Mouse (Mus musculus): ENCODE measurements around the gene Crlf1. TPM values are rescaled to one million over a fixed set of nuclear protein-coding genes. Genes with fewer than 3 reads are reported as not detected.

The Crlf1 gene
- polyA plus RNA-seq, 1 experiment, result 0.70 TPM

DNA sequence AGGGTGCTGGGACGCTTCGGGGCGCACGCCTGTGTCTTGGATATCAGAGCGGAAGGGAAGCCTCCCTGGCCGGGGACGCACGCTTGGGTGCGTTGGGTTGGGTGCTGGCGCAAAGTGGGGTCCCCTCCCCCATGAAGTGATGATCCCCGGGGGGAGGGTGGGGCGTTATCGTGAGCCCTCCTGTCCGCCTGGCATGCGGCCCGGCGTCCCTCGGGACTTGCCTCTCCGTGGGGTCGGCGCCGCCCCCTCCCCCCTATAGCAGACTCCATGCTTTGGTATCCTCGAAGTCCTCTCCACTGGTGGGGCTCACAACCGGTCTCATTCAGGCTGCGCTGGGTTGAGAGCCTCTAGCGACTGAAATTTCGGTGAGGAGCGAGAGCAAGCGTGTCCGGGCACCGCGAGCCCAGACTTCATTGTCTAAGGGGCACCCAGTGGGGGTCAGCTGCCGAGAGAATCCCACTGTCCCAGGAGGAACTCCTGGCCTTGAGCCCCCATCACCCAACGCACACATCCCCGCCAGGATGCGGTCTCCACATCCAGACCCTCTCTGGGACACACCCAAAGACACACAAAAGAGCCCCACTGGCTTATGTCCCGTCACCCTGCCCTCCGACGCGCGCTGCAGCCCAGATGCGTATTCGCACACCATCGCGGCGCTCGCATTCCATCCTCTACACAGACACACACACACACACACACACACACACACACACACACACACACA, 896 bp downstream of the Crlf1 start:
- WGBS, result 6% methylated on average over 47 of the region's 47 CpGs
- H3K36me3 ChIP-seq (ENCODE audit: control insufficient read depth, insufficient read depth, low read length), result no peaks in the 10 kb centered on the region
- TF ChIP-seq CTCF (IDR thresholded peaks at IDR 0.05; ENCODE audit: borderline replicate concordance, control insufficient read depth, extremely low read depth, insufficient read depth, low read length, poor library complexity) (no peak), POLR2A (IDR thresholded peaks at IDR 0.05; ENCODE audit: control insufficient read depth, extremely low read depth, insufficient read depth, low read length, poor library complexity) (no peak)
- peaks cover 19% of the 10 kb centered on the region for H3K4me1 ChIP-seq (replicated peaks; ENCODE audit: control insufficient read depth, insufficient read depth, low read length)
- H3K4me3 ChIP-seq (ENCODE audit: control insufficient read depth, insufficient read depth, low read length), result no peak overlapping the region
- no peak for DNase-seq
- peaks cover 49% of the 10 kb centered on the region for H3K27me3 ChIP-seq (ENCODE audit: control insufficient read depth, insufficient read depth, low read length)
- no peak overlapping the region for H3K27ac ChIP-seq (ENCODE audit: control insufficient read depth, insufficient read depth, low read length)

DNA sequence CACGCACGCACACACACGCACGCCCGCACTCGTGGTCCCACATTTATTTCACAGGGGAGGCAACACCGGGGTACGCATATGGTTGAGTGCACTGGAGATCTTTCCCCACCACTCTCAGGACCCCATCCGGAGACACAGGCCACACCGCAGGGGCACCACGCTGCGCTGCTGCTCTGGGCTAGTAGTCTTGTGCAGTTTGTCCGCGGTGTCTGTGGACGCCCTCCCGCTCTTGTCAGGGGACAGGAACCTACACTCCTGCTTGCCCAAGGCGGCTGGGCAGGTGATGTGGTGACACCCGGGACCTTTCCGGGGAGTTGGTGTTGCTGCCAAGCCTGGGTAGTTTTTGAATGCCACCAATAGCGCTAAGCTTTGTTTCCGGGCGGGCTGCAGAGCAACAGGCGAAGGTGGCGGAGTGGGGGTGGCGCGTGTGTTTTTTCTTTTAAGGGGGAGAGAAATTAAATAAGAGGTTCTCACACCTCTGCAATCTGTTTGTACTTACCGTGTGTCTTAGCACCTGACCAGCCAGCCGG, 1.5 kb downstream of the Crlf1 start:
- peaks cover 16% of the 10 kb centered on the region for H3K4me1 ChIP-seq (replicated peaks; ENCODE audit: control insufficient read depth, insufficient read depth, low read length)
- no peaks in the 10 kb centered on the region for H3K36me3 ChIP-seq (ENCODE audit: control insufficient read depth, insufficient read depth, low read length)
- TF ChIP-seq CTCF (IDR thresholded peaks at IDR 0.05; ENCODE audit: borderline replicate concordance, control insufficient read depth, extremely low read depth, insufficient read depth, low read length, poor library complexity), result no peak
- no peak for TF ChIP-seq POLR2A (IDR thresholded peaks at IDR 0.05; ENCODE audit: control insufficient read depth, extremely low read depth, insufficient read depth, low read length, poor library complexity)
- DNase-seq, result peak; percentile 3
- peaks cover 49% of the 10 kb centered on the region for H3K27me3 ChIP-seq (ENCODE audit: control insufficient read depth, insufficient read depth, low read length)
- H3K4me3 ChIP-seq (ENCODE audit: control insufficient read depth, insufficient read depth, low read length), result no peak overlapping the region
- no peak overlapping the region for H3K27ac ChIP-seq (ENCODE audit: control insufficient read depth, insufficient read depth, low read length)
- WGBS, result 2% methylated on average over 28 of the region's 28 CpGs

- Histone ChIP-seq H3K27me3 (ENCODE audit: control insufficient read depth, insufficient read depth, low read length) (peaks cover 42% of the 10 kb centered on the region), H3K4me3 (ENCODE audit: control insufficient read depth, insufficient read depth, low read length) (no peak overlapping the region), H3K4me1 (replicated peaks; ENCODE audit: control insufficient read depth, insufficient read depth, low read length) (peaks cover 21% of the 10 kb centered on the region), H3K36me3 (ENCODE audit: control insufficient read depth, insufficient read depth, low read length) (no peaks in the 10 kb centered on the region), H3K27ac (ENCODE audit: control insufficient read depth, insufficient read depth, low read length) (no peak overlapping the region)
- 20% methylated on average over 21 of the region's 21 CpGs for WGBS
- no peak for TF ChIP-seq POLR2A (IDR thresholded peaks at IDR 0.05; ENCODE audit: control insufficient read depth, extremely low read depth, insufficient read depth, low read length, poor library complexity)
- no peak for TF ChIP-seq CTCF (IDR thresholded peaks at IDR 0.05; ENCODE audit: borderline replicate concordance, control insufficient read depth, extremely low read depth, insufficient read depth, low read length, poor library complexity)
- DNase-seq, result peak; percentile 1
Observed at GRCm38 (mm10) chr8:70495001-70495770, 2.2 kb downstream of the Crlf1 start.

DNA sequence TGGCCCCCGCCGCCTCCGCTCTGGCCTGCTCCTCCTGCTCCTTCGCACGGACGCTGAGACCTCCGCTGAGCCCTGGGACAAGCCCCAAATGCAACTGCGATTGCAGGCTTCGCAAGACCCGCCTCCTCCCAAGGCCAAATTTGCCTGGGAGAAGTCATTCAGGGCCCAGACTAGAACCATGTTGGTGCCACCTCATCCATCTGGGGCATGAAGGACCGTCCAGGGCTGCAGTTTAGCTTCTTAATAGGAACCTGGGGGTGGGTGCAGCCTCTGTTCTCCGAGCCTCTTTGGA, 2.8 kb downstream of the Crlf1 start:
- no peak overlapping the region for H3K27ac ChIP-seq (ENCODE audit: control insufficient read depth, insufficient read depth, low read length)
- no peak for DNase-seq
- no peak for TF ChIP-seq CTCF (IDR thresholded peaks at IDR 0.05; ENCODE audit: borderline replicate concordance, control insufficient read depth, extremely low read depth, insufficient read depth, low read length, poor library complexity)
- no peak for TF ChIP-seq POLR2A (IDR thresholded peaks at IDR 0.05; ENCODE audit: control insufficient read depth, extremely low read depth, insufficient read depth, low read length, poor library complexity)
- peaks cover 23% of the 10 kb centered on the region for H3K4me1 ChIP-seq (replicated peaks; ENCODE audit: control insufficient read depth, insufficient read depth, low read length)
- peaks cover 37% of the 10 kb centered on the region for H3K27me3 ChIP-seq (ENCODE audit: control insufficient read depth, insufficient read depth, low read length)
- H3K4me3 ChIP-seq (ENCODE audit: control insufficient read depth, insufficient read depth, low read length), result no peak overlapping the region
- H3K36me3 ChIP-seq (ENCODE audit: control insufficient read depth, insufficient read depth, low read length), result no peaks in the 10 kb centered on the region
- 34% methylated on average over 12 of the region's 12 CpGs for whole genome bisulfite sequencing

DNA sequence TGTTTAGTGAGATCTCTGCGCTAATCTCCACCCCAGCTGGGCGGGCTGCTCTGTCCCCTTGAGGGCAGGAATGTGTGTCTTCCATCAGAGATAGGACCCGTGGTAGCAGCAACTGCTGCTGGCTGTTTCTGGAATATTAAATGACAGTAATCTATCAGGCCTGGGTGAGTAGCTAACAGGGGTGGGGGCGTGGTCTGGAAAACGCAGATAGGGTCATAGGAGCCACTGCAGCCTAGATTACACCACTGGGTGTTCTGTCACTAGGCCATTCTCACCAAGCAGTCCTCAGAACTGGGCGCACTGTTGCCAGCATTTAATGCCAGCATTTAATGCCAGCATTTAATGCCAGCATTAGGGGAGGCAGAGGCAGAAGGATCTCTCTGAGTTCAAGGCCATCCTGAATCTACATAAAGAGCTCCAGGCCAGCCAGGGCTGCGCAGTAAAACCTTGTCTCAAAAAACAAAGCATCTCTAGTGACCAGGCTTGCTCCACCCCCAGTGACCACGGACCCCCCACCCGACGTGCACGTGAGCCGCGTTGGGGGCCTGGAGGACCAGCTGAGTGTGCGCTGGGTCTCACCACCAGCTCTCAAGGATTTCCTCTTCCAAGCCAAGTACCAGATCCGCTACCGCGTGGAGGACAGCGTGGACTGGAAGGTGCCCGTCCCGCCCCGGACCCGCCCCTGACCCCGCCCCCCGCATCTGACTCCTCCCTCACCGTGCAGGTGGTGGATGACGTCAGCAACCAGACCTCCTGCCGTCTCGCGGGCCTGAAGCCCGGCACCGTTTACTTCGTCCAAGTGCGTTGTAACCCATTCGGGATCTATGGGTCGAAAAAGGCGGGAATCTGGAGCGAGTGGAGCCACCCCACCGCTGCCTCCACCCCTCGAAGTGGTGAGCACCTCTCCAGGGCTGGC, 7.7 kb downstream of the Crlf1 start:
- peak; percentile 39 for DNase-seq
- H3K4me3 ChIP-seq (ENCODE audit: control insufficient read depth, insufficient read depth, low read length), result no peak overlapping the region

More for the DNA sequence above, 7.7 kb downstream of the Crlf1 start:
- Histone ChIP-seq H3K27ac (ENCODE audit: control insufficient read depth, insufficient read depth, low read length) (no peak overlapping the region), H3K36me3 (ENCODE audit: control insufficient read depth, insufficient read depth, low read length) (no peaks in the 10 kb centered on the region), H3K27me3 (ENCODE audit: control insufficient read depth, insufficient read depth, low read length) (no peaks in the 10 kb centered on the region; the same call in 1 of the 2 replicates), H3K4me1 (replicated peaks; ENCODE audit: control insufficient read depth, insufficient read depth, low read length) (peaks cover 16% of the 10 kb centered on the region)
- WGBS, result 16% methylated on average over 39 of the region's 39 CpGs
- TF ChIP-seq CTCF (IDR thresholded peaks at IDR 0.05; ENCODE audit: borderline replicate concordance, control insufficient read depth, extremely low read depth, insufficient read depth, low read length, poor library complexity) (no peak), POLR2A (IDR thresholded peaks at IDR 0.05; ENCODE audit: control insufficient read depth, extremely low read depth, insufficient read depth, low read length, poor library complexity) (no peak)
